Mouse (Mus musculus): ENCODE measurements around the gene Plxna2.

DNA sequence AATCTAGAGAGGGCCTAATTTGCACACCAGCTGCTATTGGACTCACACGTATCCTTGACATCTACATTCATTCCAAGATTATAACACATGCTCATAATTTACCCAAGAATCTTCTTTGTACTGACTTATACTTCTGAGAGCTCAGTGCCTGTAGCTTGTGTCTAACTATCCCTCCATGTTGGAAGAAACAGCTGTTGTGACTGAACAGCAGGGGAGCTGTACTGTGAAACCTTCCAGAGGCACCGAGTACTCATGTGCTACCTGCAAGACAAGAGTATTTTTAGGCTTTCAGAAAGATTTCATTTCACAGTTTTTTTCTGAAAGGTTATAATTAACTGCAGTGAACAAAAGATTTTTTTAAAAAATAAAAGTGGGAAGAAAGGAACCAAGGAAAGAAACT is 159.6 kb downstream of the Plxna2 start:
- TF ChIP-seq CTCF (IDR thresholded peaks at IDR 0.05; ENCODE audit: low read depth, low read length) (no peak), POLR2A (IDR thresholded peaks at IDR 0.05; ENCODE audit: insufficient read depth, low read length) (no peak)
